Mouse (Mus musculus) megakaryocyte, embryonic 14.5 days (primary cell): ENCODE measurements around the gene Vwa8. TPM values are rescaled to one million over a fixed set of nuclear protein-coding genes. Genes with fewer than 3 reads are reported as not detected.

Experiments
- H3K27me3 ChIP-seq: replicated peaks from 2 replicates; pipeline ENCODE3; 2012; ENCODE audit warnings: inconsistent platforms
- H3K36me3 ChIP-seq: replicated peaks from 2 replicates; pipeline ENCODE3; 2012; ENCODE audit warnings: low read length, inconsistent platforms, mixed read lengths
- H3K4me1 ChIP-seq: 2 replicates; pipeline ENCODE4 v1.6.1; 2012; ENCODE audit warnings: inconsistent platforms
- H3K4me3 ChIP-seq: replicated peaks from 2 replicates; pipeline ENCODE3; 2012; ENCODE audit warnings: moderate library complexity, mild to moderate bottlenecking, inconsistent platforms
- H3K9me3 ChIP-seq: 2 replicates; pipeline ENCODE4 v1.6.1; 2012; ENCODE audit warnings: inconsistent platforms
- FLI1 ChIP-seq: IDR thresholded peaks from 2 replicates; pipeline ENCODE4 v1.6.1; 2012; ENCODE audit warnings: low read length, inconsistent platforms, mixed read lengths
- GATA1 ChIP-seq: IDR thresholded peaks from 3 replicates; pipeline ENCODE4 v1.6.1; 2012; ENCODE audit warnings: mixed read lengths, low read length, inconsistent platforms, borderline replicate concordance
- polyA plus RNA-seq: library from polyadenylated mRNA; stranded (reverse); fragments of >175 nt; gene quantifications from 2 replicates; pipeline ENCODE4 v1.2.3, GENCODE M21; 2012; ENCODE audit warnings: low replicate concordance; ENCODE audit not compliant: insufficient read depth

The Vwa8 gene
- polyA plus RNA-seq, 1 experiment = 0.75 TPM

GRCm38 (mm10) chr14:79028996-79029575 is 180.2 kb downstream of the Vwa8 start:
- Histone ChIP-seq H3K36me3 (no peaks in the 10 kb centered on the region), H3K27me3 (no peaks in the 10 kb centered on the region), H3K9me3 (no peaks in the 10 kb centered on the region), H3K4me1 (no peaks in the 10 kb centered on the region), H3K4me3 (no peak overlapping the region)
- no peak for TF ChIP-seq GATA1
- TF ChIP-seq FLI1 = no peak

GRCm38 (mm10) chr14:79030715-79031114 is 181.9 kb downstream of the Vwa8 start:
- no peaks in the 10 kb centered on the region for H3K4me1 ChIP-seq
- no peaks in the 10 kb centered on the region for H3K27me3 ChIP-seq
- H3K4me3 ChIP-seq = no peak overlapping the region
- no peaks in the 10 kb centered on the region for H3K9me3 ChIP-seq
- TF ChIP-seq GATA1 (no peak), FLI1 (no peak)
- H3K36me3 ChIP-seq = no peaks in the 10 kb centered on the region

GRCm38 (mm10) chr14:79031230-79031740 is 182.4 kb downstream of the Vwa8 start:
- no peaks in the 10 kb centered on the region for H3K27me3 ChIP-seq
- no peak for TF ChIP-seq FLI1
- no peak for TF ChIP-seq GATA1
- H3K36me3 ChIP-seq = no peaks in the 10 kb centered on the region
- H3K4me3 ChIP-seq = no peak overlapping the region
- H3K9me3 ChIP-seq = no peaks in the 10 kb centered on the region
- no peaks in the 10 kb centered on the region for H3K4me1 ChIP-seq

GRCm38 (mm10) chr14:79033396-79033795 is 184.5 kb downstream of the Vwa8 start:
- H3K4me3 ChIP-seq = no peak overlapping the region
- H3K4me1 ChIP-seq = no peaks in the 10 kb centered on the region
- H3K9me3 ChIP-seq = no peaks in the 10 kb centered on the region
- TF ChIP-seq GATA1 (no peak), FLI1 (no peak)
- no peaks in the 10 kb centered on the region for H3K36me3 ChIP-seq
- H3K27me3 ChIP-seq = no peaks in the 10 kb centered on the region

DNA sequence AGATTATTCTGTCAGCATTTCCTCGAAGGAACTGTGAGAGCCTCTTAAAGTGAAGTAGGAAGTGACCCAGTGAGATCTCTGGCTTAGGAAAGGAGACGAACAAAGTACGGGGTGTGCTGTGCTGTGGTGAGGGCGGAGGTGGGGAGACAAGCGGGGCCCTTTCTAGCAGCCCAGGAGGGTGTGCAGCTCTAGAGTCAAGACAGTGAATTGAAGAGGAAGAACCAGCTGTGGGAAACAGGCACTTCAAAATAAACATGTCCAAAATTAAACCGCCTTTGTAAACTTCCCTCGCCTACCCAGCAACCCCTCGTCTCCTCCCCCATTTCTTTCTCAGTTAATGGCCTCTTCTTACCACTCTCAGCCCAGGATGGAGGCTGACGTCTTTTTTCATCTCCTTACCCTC is 185.7 kb downstream of the Vwa8 start:
- TF ChIP-seq FLI1 (no peak), GATA1 (no peak)
- Histone ChIP-seq H3K4me3 (no peak overlapping the region), H3K4me1 (no peaks in the 10 kb centered on the region), H3K27me3 (no peaks in the 10 kb centered on the region), H3K9me3 (no peaks in the 10 kb centered on the region), H3K36me3 (no peaks in the 10 kb centered on the region)

DNA sequence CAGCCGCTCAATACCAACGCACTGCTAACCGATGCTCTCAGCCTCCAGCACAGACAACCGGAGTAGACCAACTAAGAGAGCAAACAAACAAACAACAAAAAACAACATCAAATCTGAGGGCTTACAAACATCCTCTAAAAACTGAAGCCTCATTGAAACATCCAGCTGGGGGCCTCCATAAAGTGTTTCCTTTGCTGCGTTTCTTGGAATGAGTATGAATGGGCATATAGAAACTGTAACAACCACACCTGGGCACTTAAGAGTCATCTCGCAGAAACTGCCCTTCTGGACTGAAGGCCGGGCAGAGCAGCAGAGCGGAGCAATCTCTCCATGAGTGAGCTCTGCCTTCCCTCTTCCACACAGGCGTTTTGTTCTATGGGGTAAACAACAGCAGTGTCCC is 186.7 kb downstream of the Vwa8 start:
- H3K4me3 ChIP-seq = no peak overlapping the region
- no peaks in the 10 kb centered on the region for H3K9me3 ChIP-seq
- no peaks in the 10 kb centered on the region for H3K36me3 ChIP-seq
- no peaks in the 10 kb centered on the region for H3K4me1 ChIP-seq
- no peaks in the 10 kb centered on the region for H3K27me3 ChIP-seq
- TF ChIP-seq FLI1 = no peak
- TF ChIP-seq GATA1 = no peak

GRCm38 (mm10) chr14:79047186-79047585 is 198.3 kb downstream of the Vwa8 start:
- Histone ChIP-seq H3K4me1 (no peaks in the 10 kb centered on the region), H3K36me3 (no peaks in the 10 kb centered on the region), H3K9me3 (no peaks in the 10 kb centered on the region), H3K4me3 (no peak overlapping the region), H3K27me3 (no peaks in the 10 kb centered on the region)
- TF ChIP-seq GATA1 (no peak), FLI1 (no peak)

GRCm38 (mm10) chr14:79047956-79048355 is 199.1 kb downstream of the Vwa8 start:
- no peak for TF ChIP-seq FLI1
- no peak for TF ChIP-seq GATA1

GRCm38 (mm10) chr14:79049544-79049943 is 200.7 kb downstream of the Vwa8 start:
- H3K9me3 ChIP-seq = no peaks in the 10 kb centered on the region
- no peaks in the 10 kb centered on the region for H3K27me3 ChIP-seq
- H3K36me3 ChIP-seq = no peaks in the 10 kb centered on the region
- no peaks in the 10 kb centered on the region for H3K4me1 ChIP-seq
- TF ChIP-seq FLI1 (no peak), GATA1 (no peak)
- H3K4me3 ChIP-seq = no peak overlapping the region

More at GRCm38 (mm10) chr14:79047956-79048355, 199.1 kb downstream of the Vwa8 start:
- no peaks in the 10 kb centered on the region for H3K36me3 ChIP-seq
- no peaks in the 10 kb centered on the region for H3K27me3 ChIP-seq
- H3K4me1 ChIP-seq = no peaks in the 10 kb centered on the region
- H3K4me3 ChIP-seq = no peak overlapping the region
- no peaks in the 10 kb centered on the region for H3K9me3 ChIP-seq

DNA sequence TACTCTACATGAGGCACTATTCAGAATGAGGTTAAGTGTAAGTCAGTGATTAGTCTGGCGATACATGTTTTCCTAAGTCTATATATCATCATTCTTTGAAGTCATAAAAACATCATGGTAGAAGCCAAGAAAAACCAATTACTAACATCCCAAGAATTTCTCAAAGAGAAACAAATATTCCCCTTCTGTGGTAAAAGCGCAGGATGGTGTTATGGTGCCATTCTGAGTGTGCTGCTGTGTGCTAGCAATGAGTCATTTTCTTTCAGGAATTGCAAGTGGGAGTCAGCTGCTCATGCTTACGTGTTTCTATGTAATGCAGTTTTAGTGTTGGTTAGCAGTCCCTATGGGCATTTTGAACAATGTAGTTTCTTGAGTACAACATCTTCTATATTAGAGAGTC is 216.8 kb downstream of the Vwa8 start:
- Histone ChIP-seq H3K36me3 (no peaks in the 10 kb centered on the region), H3K4me3 (no peak overlapping the region), H3K27me3 (no peaks in the 10 kb centered on the region), H3K4me1 (peaks cover 3% of the 10 kb centered on the region), H3K9me3 (no peaks in the 10 kb centered on the region)
- TF ChIP-seq FLI1 (no peak), GATA1 (no peak)
